Mouse (Mus musculus) regulatory T cell (primary cell): ENCODE data around the gene Etfrf1.

ENCODE experiments used
- in situ Hi-C: fragments of 300-600 bp; cut with MboI, MseI; formaldehyde crosslinking; loops from one replicate; pipeline ENCODE4 v1.15.1; 2025; ENCODE audit warnings: high pct_unique_total_duplicates

Gene Etfrf1

GRCm38 (mm10) chr6:145224246-145224645, 13.3 kb downstream of the Etfrf1 start:
- in situ Hi-C loops: no loop called here

GRCm38 (mm10) chr6:145226296-145226695, 15.4 kb downstream of the Etfrf1 start:
- in situ Hi-C loops: no loop called here

GRCm38 (mm10) chr6:145234391-145234790, 23.5 kb downstream of the Etfrf1 start:
- in situ Hi-C loops: no loop called here

DNA sequence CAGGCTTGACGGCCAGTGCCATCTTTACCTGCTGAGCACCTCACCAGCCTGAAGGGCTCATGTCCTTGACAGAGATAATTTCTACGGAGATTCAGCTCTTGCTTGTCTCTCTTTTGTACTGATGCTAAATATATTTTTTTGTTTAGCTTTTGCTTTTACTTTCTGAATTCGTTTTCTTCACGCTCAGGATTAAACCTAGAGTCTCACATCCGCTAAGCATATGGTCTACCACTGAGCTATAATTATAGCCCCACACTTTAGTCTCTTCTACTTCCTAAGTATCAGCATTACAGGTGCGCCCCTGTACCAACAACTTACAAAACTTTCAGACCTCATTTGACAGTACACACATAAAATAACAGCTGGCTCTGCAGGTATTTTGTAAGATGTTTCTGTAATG, 24.4 kb downstream of the Etfrf1 start:
- in situ Hi-C loops: no loop called here

- in situ Hi-C loops: no loop called here
Observed at GRCm38 (mm10) chr6:145237148-145237547, 26.2 kb downstream of the Etfrf1 start.

DNA sequence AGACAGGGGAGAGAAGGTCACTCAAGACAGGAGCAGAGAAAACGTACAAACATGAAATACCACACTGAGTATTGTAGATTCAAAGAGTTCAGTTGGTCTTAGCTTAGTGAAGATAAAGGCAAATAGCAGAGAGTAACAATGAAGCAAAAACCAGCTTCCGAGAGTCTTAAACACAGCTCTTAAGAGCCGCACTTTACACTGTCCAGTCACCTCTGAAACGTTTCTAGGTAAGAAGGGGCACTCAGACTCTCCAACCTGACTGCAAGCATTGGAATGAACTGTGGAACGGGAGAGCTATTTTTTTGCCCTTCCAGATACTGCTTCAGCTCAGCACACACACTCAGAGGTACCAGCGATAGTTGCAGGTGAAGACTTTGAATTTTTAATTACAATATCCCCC, 29.4 kb downstream of the Etfrf1 start:
- in situ Hi-C loops: no loop called here

DNA sequence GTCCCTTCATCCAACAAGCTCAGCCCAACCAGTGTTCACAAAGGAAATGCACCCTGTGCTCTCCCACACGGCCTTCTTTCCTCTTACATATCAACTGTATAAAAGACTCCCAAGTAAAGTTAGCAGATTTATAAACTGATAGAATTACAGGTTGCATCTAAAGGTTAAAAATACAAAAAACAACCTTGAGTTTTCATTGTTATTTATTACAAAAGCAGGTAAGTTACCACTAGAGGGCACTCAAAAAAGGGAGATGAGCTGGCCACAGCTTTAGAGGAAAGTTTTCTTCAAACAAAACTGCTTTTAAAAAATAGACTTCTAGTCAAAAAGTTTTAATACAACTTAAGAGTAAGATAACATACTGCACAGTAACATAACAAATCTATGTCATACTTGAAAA, 31.6 kb downstream of the Etfrf1 start:
- in situ Hi-C loops: no loop called here

GRCm38 (mm10) chr6:145246841-145247240, 35.9 kb downstream of the Etfrf1 start:
- in situ Hi-C loops: no loop called here

GRCm38 (mm10) chr6:145247886-145248285, 37.0 kb downstream of the Etfrf1 start:
- in situ Hi-C loops: no loop called here

GRCm38 (mm10) chr6:145249291-145250184, 38.6 kb downstream of the Etfrf1 start:
- in situ Hi-C loops: loop anchor here (5.0 kb wide), 1 partner anchor 93 kb away; no protein-coding TSS in a partner anchor

GRCm38 (mm10) chr6:145250185-145250791, 39.4 kb downstream of the Etfrf1 start, which contains the start of gene Kras:
Gene Kras, minus strand, starts transcription at chr6:145250239.
- in situ Hi-C loops: loop anchor here (5.0 kb wide), 1 partner anchor 92 kb away; no protein-coding TSS in a partner anchor

DNA sequence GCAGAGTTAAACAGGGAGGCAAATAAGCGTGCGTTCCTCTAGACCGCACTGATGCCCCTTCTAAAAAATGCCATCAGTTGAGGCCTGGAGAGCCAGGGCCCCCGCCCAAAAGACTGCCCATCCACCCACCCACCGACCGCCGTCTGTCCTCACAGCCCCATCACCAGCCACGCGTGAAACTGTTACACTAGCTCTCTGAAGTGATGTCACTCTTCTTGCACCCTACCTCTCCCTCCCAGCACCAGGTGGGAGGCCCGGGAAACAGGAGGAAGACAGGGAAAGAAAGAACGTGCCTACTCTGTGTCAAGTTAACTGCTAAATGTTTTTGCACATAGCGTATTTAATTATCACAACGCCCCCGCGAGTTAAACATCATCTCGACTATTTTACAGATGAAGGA, 39.9 kb downstream of the Etfrf1 start:
- in situ Hi-C loops: loop anchor here (5.0 kb wide), 1 partner anchor 91 kb away; no protein-coding TSS in a partner anchor

- in situ Hi-C loops: no loop called here
Observed at GRCm38 (mm10) chr6:145255952-145256700, 45.2 kb downstream of the Etfrf1 start.

DNA sequence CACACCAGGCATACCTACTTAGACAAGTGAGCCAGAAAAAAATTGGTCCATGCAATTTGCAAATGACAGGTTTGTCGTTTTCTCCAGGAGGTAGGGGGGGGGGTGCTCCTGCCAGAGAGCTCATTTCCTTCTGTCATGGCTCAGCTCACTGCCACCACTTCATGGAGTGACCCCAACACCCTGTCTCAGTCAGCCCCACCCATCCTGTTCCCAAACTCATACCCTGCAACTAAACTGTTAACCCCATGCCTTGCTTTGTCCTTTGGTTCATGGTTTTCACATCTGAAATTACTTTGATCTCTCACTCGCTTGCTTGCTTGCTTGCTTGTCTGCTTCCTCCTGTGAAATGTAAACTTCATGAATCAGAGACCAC, 45.8 kb downstream of the Etfrf1 start:
- in situ Hi-C loops: no loop called here

DNA sequence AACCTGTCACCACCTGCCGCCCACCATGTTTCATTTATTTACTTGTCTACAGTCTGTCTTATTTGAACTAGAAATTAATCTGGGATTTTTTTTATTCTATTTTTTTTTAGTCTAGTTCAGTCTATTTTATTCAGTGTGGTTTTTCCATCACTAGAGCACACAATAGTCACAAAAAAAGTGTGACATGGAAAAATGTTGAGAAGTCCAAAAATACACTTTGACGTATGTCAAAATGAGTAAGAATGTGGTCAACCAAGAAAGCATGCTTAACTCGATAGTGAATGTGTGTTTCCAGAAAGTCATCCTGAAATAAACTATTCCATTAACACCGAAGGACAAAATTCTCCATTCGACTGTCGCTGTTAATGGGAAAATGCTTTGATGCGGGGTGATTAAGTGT, 51.4 kb downstream of the Etfrf1 start:
- in situ Hi-C loops: no loop called here
